Mouse (Mus musculus) frontal cortex, adult (tissue): ENCODE measurements around the gene Rftn1.

Experiments used
- ATAC-seq: cut with Nextera tagmentation; 2 replicates; pipeline ENCODE4 v1.9.2; 2017; ENCODE audit warnings: mild to moderate bottlenecking, moderate library complexity, mixed read lengths; ENCODE audit not compliant: low TSS enrichment

Rftn1 gene

GRCm38 (mm10) chr17:50093356-50093755 lies 97.1 kb downstream of the Rftn1 start:
- ATAC-seq = no peak

- ATAC-seq = no peak
Measured at GRCm38 (mm10) chr17:50092848-50093247, 97.6 kb downstream of the Rftn1 start.

- ATAC-seq = no peak
Measured at GRCm38 (mm10) chr17:50091829-50092228, 98.6 kb downstream of the Rftn1 start.

- no peak for ATAC-seq
Measured at GRCm38 (mm10) chr17:50089725-50090124, 100.7 kb downstream of the Rftn1 start.

GRCm38 (mm10) chr17:50088054-50088453 lies 102.4 kb downstream of the Rftn1 start:
- no peak for ATAC-seq

- ATAC-seq = no peak
Measured at GRCm38 (mm10) chr17:50086887-50087286, 103.6 kb downstream of the Rftn1 start.

GRCm38 (mm10) chr17:50084721-50085120 lies 105.8 kb downstream of the Rftn1 start:
- no peak for ATAC-seq

- no peak for ATAC-seq
Measured at GRCm38 (mm10) chr17:50083937-50084336, 106.5 kb downstream of the Rftn1 start.

GRCm38 (mm10) chr17:50082947-50083346 lies 107.5 kb downstream of the Rftn1 start:
- ATAC-seq = no peak

GRCm38 (mm10) chr17:50081647-50082046 lies 108.8 kb downstream of the Rftn1 start:
- ATAC-seq = no peak

- ATAC-seq = no peak
Measured at GRCm38 (mm10) chr17:50080991-50081390, 109.5 kb downstream of the Rftn1 start.

- no peak for ATAC-seq
Measured at GRCm38 (mm10) chr17:50078749-50079148, 111.7 kb downstream of the Rftn1 start.

GRCm38 (mm10) chr17:50072982-50073965 lies 117.2 kb downstream of the Rftn1 start:
- no peak for ATAC-seq

GRCm38 (mm10) chr17:50071602-50071988 lies 118.9 kb downstream of the Rftn1 start:
- ATAC-seq = no peak

GRCm38 (mm10) chr17:50070822-50071601 lies 119.5 kb downstream of the Rftn1 start:
- ATAC-seq = no peak

GRCm38 (mm10) chr17:50069897-50070636 lies 120.4 kb downstream of the Rftn1 start:
- ATAC-seq = peak; percentile 92

GRCm38 (mm10) chr17:50069205-50069604 lies 121.3 kb downstream of the Rftn1 start:
- no peak for ATAC-seq

- ATAC-seq = no peak
Measured at GRCm38 (mm10) chr17:50068681-50069138, 121.8 kb downstream of the Rftn1 start.

- no peak for ATAC-seq
Measured at GRCm38 (mm10) chr17:50067774-50068680, 122.4 kb downstream of the Rftn1 start.

GRCm38 (mm10) chr17:50066822-50067713 lies 123.4 kb downstream of the Rftn1 start:
- no peak for ATAC-seq
